Mouse (Mus musculus) heart, embryonic 13.5 days (tissue): ENCODE measurements around the gene Col27a1. TPM values are rescaled to one million over a fixed set of nuclear protein-coding genes. Genes with fewer than 3 reads are reported as not detected.

ENCODE experiments used
- ATAC-seq: fragments of 200-750 bp; cut with Nextera tagmentation; 2 replicates; pipeline ENCODE4 v1.8.0; 2017; ENCODE audit warnings: moderate TSS enrichment; ENCODE audit not compliant: insufficient number of reproducible peaks, low FRiP score, low TSS enrichment; ENCODE audit errors: extremely low read depth
- H3K27ac ChIP-seq: fragments of 300-500 bp; sonication (generic); replicated peaks from 2 replicates; pipeline ENCODE4 v1.5.1; 2015; ENCODE audit warnings: moderate library complexity, mild to moderate bottlenecking, inconsistent platforms
- H3K27me3 ChIP-seq: fragments of 300-500 bp; sonication (generic); replicated peaks from 2 replicates; pipeline ENCODE4 v1.6.1; 2015; ENCODE audit warnings: mild to moderate bottlenecking, inconsistent platforms
- H3K36me3 ChIP-seq: fragments of 300-500 bp; sonication (generic); 2 replicates; pipeline ENCODE4 v1.6.1; 2015; ENCODE audit warnings: mild to moderate bottlenecking, inconsistent platforms
- H3K4me1 ChIP-seq: fragments of 300-500 bp; sonication (generic); 2 replicates; pipeline ENCODE4 v1.6.1; 2015; ENCODE audit warnings: inconsistent platforms
- H3K4me2 ChIP-seq: fragments of 300-500 bp; sonication (generic); 2 replicates; pipeline ENCODE4 v1.6.1; 2015; ENCODE audit warnings: inconsistent platforms, mild to moderate bottlenecking, moderate library complexity
- H3K4me3 ChIP-seq: fragments of 300-500 bp; sonication (generic); 2 replicates; pipeline ENCODE4 v1.5.1; 2015; ENCODE audit warnings: moderate library complexity, mild to moderate bottlenecking, inconsistent platforms
- H3K9ac ChIP-seq: fragments of 300-500 bp; sonication (generic); 2 replicates; pipeline ENCODE4 v1.6.1; 2015; ENCODE audit warnings: inconsistent platforms, mild to moderate bottlenecking, moderate library complexity
- H3K9me3 ChIP-seq: fragments of 300-500 bp; sonication (generic); 2 replicates; pipeline ENCODE4 v1.6.1; 2016; ENCODE audit warnings: inconsistent platforms
- WGBS: fragments of 180-500 bp; shearing (Covaris S2); methylation state at CpG from one replicate; pipeline ENCODE4 v1.1.7; 2015; ENCODE audit warnings: mixed read lengths; 5-methylcytosine and 5-hydroxymethylcytosine counted together
- polyA plus RNA-seq: library from polyadenylated mRNA; unstranded; fragments of >200 nt; fragmentation: Nextera tagmentation; extraction: Ambion mirVana; gene quantifications from 2 replicates; pipeline ENCODE4 v1.2.1, GENCODE M21; 2015

Gene Col27a1
- polyA plus RNA-seq, 1 experiment from 2014 or later, result 4.2 TPM

GRCm38 (mm10) chr4:63288497-63288896 lies 74.7 kb downstream of the Col27a1 start:
- no peak overlapping the region for H3K9ac ChIP-seq
- no peaks in the 10 kb centered on the region for H3K9me3 ChIP-seq
- 75% methylated on average over 5 of the region's 5 CpGs for WGBS
- H3K36me3 ChIP-seq, result peaks cover 18% of the 10 kb centered on the region
- no peak overlapping the region for H3K27ac ChIP-seq
- H3K27me3 ChIP-seq, result no peaks in the 10 kb centered on the region
- H3K4me2 ChIP-seq, result no peak overlapping the region
- no peak for ATAC-seq
- H3K4me1 ChIP-seq, result peaks cover 22% of the 10 kb centered on the region
- H3K4me3 ChIP-seq, result no peak overlapping the region

- H3K36me3 ChIP-seq, result peaks cover 26% of the 10 kb centered on the region
- no peak overlapping the region for H3K4me3 ChIP-seq
- no peak for ATAC-seq
- H3K27me3 ChIP-seq, result no peaks in the 10 kb centered on the region
- H3K9me3 ChIP-seq, result no peaks in the 10 kb centered on the region
- 53% methylated on average over 2 of the region's 2 CpGs for WGBS
- no peak overlapping the region for H3K9ac ChIP-seq
- no peak overlapping the region for H3K4me2 ChIP-seq
- peak overlapping the region; percentile 25; the same call in 1 of the 2 replicates for H3K27ac ChIP-seq
- peaks cover 18% of the 10 kb centered on the region for H3K4me1 ChIP-seq
Observed at GRCm38 (mm10) chr4:63290081-63290480, 76.3 kb downstream of the Col27a1 start.

- peaks cover 26% of the 10 kb centered on the region for H3K36me3 ChIP-seq
Observed at GRCm38 (mm10) chr4:63291075-63291474, 77.3 kb downstream of the Col27a1 start.

GRCm38 (mm10) chr4:63291658-63292057 lies 77.9 kb downstream of the Col27a1 start:
- no peak for ATAC-seq
- no peaks in the 10 kb centered on the region for H3K27me3 ChIP-seq
- peaks cover 28% of the 10 kb centered on the region for H3K4me1 ChIP-seq
- peak overlapping the region; percentile 25; the same call in 1 of the 2 replicates for H3K27ac ChIP-seq
- no peak overlapping the region for H3K4me3 ChIP-seq
- no peaks in the 10 kb centered on the region for H3K9me3 ChIP-seq
- H3K36me3 ChIP-seq, result peaks cover 20% of the 10 kb centered on the region
- WGBS, result 82% methylated on average over 4 of the region's 4 CpGs
- H3K9ac ChIP-seq, result no peak overlapping the region
- no peak overlapping the region for H3K4me2 ChIP-seq

More at GRCm38 (mm10) chr4:63291075-63291474, 77.3 kb downstream of the Col27a1 start:
- 34% methylated on average over 7 of the region's 7 CpGs for WGBS
- H3K9ac ChIP-seq, result no peak overlapping the region
- H3K9me3 ChIP-seq, result no peaks in the 10 kb centered on the region
- H3K4me1 ChIP-seq, result peaks cover 26% of the 10 kb centered on the region
- H3K4me3 ChIP-seq, result no peak overlapping the region
- no peaks in the 10 kb centered on the region for H3K27me3 ChIP-seq
- peak overlapping the region; percentile 25; the same call in 1 of the 2 replicates for H3K27ac ChIP-seq
- H3K4me2 ChIP-seq, result no peak overlapping the region
- no peak; the same call in 1 of the 2 replicates for ATAC-seq

- H3K36me3 ChIP-seq, result peaks cover 25% of the 10 kb centered on the region
- WGBS, result 69% methylated on average over 1 of the region's 1 CpGs
Observed at GRCm38 (mm10) chr4:63295641-63296040, 81.8 kb downstream of the Col27a1 start.

GRCm38 (mm10) chr4:63296263-63296662 lies 82.5 kb downstream of the Col27a1 start:
- H3K9me3 ChIP-seq, result no peaks in the 10 kb centered on the region
- H3K9ac ChIP-seq, result no peak overlapping the region
- WGBS, result 57% methylated on average over 3 of the region's 3 CpGs
- H3K27me3 ChIP-seq, result no peaks in the 10 kb centered on the region
- H3K27ac ChIP-seq, result no peak overlapping the region
- no peak overlapping the region for H3K4me3 ChIP-seq
- peaks cover 14% of the 10 kb centered on the region for H3K4me1 ChIP-seq
- H3K4me2 ChIP-seq, result no peak overlapping the region
- ATAC-seq, result no peak
- peaks cover 26% of the 10 kb centered on the region for H3K36me3 ChIP-seq

More at GRCm38 (mm10) chr4:63295641-63296040, 81.8 kb downstream of the Col27a1 start:
- Histone ChIP-seq H3K9ac (no peak overlapping the region), H3K4me3 (no peak overlapping the region), H3K4me1 (peaks cover 20% of the 10 kb centered on the region), H3K27me3 (no peaks in the 10 kb centered on the region), H3K4me2 (no peak overlapping the region), H3K27ac (no peak overlapping the region), H3K9me3 (no peaks in the 10 kb centered on the region)
- ATAC-seq, result no peak

- 67% methylated on average over 8 of the region's 8 CpGs for WGBS
- Histone ChIP-seq H3K4me1 (peaks cover 10% of the 10 kb centered on the region), H3K9ac (no peak overlapping the region), H3K36me3 (peaks cover 27% of the 10 kb centered on the region), H3K9me3 (no peaks in the 10 kb centered on the region), H3K27me3 (0 out of 2 replicates have a peak, but pooled peaks cover 5% of the 10 kb centered on the region), H3K4me2 (no peak overlapping the region), H3K4me3 (no peak overlapping the region), H3K27ac (no peak overlapping the region)
- ATAC-seq, result no peak
Observed at GRCm38 (mm10) chr4:63296876-63297275, 83.1 kb downstream of the Col27a1 start.

GRCm38 (mm10) chr4:63298191-63298590 lies 84.4 kb downstream of the Col27a1 start:
- H3K27ac ChIP-seq, result no peak overlapping the region
- H3K9ac ChIP-seq, result no peak overlapping the region
- no peaks in the 10 kb centered on the region for H3K9me3 ChIP-seq
- peaks cover 10% of the 10 kb centered on the region for H3K4me1 ChIP-seq
- no peak overlapping the region for H3K4me3 ChIP-seq
- 0 out of 2 replicates have a peak, but pooled peaks cover 8% of the 10 kb centered on the region for H3K27me3 ChIP-seq
- no peak overlapping the region for H3K4me2 ChIP-seq
- WGBS, result 69% methylated on average over 8 of the region's 8 CpGs
- ATAC-seq, result no peak
- H3K36me3 ChIP-seq, result peaks cover 28% of the 10 kb centered on the region

- Histone ChIP-seq H3K9me3 (no peaks in the 10 kb centered on the region), H3K9ac (no peak overlapping the region), H3K27ac (no peak overlapping the region), H3K27me3 (peaks cover 19% of the 10 kb centered on the region; the same call in 1 of the 2 replicates), H3K36me3 (peaks cover 8% of the 10 kb centered on the region; the same call in 1 of the 2 replicates), H3K4me2 (no peak overlapping the region), H3K4me3 (no peak overlapping the region), H3K4me1 (peaks cover 3% of the 10 kb centered on the region; the same call in 1 of the 2 replicates)
- no peak for ATAC-seq
- WGBS, result 54% methylated on average over 4 of the region's 4 CpGs
Observed at GRCm38 (mm10) chr4:63302641-63303040, 88.8 kb downstream of the Col27a1 start.

- 24% methylated on average over 21 of the region's 21 CpGs for WGBS
- Histone ChIP-seq H3K4me3 (no peak overlapping the region), H3K4me2 (no peak overlapping the region), H3K9me3 (no peaks in the 10 kb centered on the region), H3K36me3 (peaks cover 3% of the 10 kb centered on the region; the same call in 1 of the 2 replicates), H3K9ac (no peak overlapping the region), H3K27ac (no peak overlapping the region), H3K4me1 (peaks cover 24% of the 10 kb centered on the region), H3K27me3 (peaks cover 11% of the 10 kb centered on the region; the same call in 1 of the 2 replicates)
- ATAC-seq, result no peak
Observed at GRCm38 (mm10) chr4:63307175-63308062, 93.6 kb downstream of the Col27a1 start.

GRCm38 (mm10) chr4:63308316-63308715 lies 94.5 kb downstream of the Col27a1 start:
- Histone ChIP-seq H3K9me3 (no peaks in the 10 kb centered on the region), H3K4me2 (no peak overlapping the region), H3K4me3 (no peak overlapping the region), H3K27ac (no peak overlapping the region), H3K27me3 (peaks cover 11% of the 10 kb centered on the region; the same call in 1 of the 2 replicates), H3K9ac (no peak overlapping the region), H3K4me1 (peaks cover 24% of the 10 kb centered on the region), H3K36me3 (peaks cover 4% of the 10 kb centered on the region)
- WGBS, result 62% methylated on average over 3 of the region's 3 CpGs
- no peak for ATAC-seq
